Mouse (Mus musculus): ENCODE results near the gene Pklr. TPM values are rescaled to one million over a fixed set of nuclear protein-coding genes. Genes with fewer than 3 reads are reported as not detected.

Pklr gene
- total and polyA plus RNA-seq, 3 experiments, result 22.9 to 80.3 (median 36.9) TPM

DNA sequence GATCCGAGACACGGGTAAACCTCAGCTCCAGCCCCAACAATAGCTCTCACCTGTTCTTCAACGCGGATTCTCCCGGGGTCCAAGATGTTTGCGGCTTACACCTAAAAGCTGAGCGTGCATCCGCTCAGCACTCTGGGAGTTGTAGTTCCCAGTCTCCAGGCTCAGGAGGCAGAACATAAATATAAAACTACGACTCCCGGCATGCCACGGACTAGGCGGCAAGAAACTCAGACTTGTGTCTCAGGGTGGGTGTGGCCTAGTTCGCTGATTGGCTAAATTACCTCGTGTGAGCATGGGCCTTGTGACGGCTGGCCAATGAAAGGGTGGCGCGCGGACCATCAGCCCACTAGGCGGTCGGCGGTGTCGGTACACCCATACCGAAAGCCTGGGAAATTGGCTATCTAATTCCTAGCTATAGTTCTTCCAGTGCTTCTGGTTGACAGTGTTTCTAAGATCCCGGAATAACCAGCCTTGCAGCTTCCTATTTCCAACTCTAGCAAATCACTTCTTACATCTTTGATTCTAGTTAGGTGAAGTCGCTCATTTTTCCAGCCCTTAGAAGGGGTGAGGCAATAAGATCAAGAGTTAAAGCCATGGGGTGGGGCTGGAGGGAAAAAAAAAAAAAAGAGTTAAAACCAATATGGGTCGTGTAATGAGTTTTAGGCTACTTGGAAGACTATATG, 34.0 kb upstream of the Pklr start, which contains the start of gene Fdps:
Gene Fdps, minus strand, starts transcription at position 148 of the 683 bp plus-strand sequence.
- Histone ChIP-seq H3K36me3 (replicated peaks) (peaks cover 41% of the 10 kb centered on the region), H3K4me3 (ENCODE audit: low read depth, low read length) (peak within 1 kb of the TSS; percentile 87), H3K4me1 (ENCODE audit: insufficient read depth, low read depth, low read length) (peaks cover 65% of the 10 kb centered on the region), H3K9me3 (replicated peaks) (no peaks in the 10 kb centered on the region), H3K27me3 (ENCODE audit: insufficient read depth, low read length) (no peaks in the 10 kb centered on the region)
- no peak for TF ChIP-seq CTCF (IDR thresholded peaks at IDR 0.05; ENCODE audit: low read depth, low read length)
- peak; percentile 98 for ATAC-seq (ENCODE audit: extremely low read depth, insufficient number of reproducible peaks, low FRiP score, poor library complexity, severe bottlenecking)
- peak; percentile 93 for DNase-seq (ENCODE audit: low spot score)

DNA sequence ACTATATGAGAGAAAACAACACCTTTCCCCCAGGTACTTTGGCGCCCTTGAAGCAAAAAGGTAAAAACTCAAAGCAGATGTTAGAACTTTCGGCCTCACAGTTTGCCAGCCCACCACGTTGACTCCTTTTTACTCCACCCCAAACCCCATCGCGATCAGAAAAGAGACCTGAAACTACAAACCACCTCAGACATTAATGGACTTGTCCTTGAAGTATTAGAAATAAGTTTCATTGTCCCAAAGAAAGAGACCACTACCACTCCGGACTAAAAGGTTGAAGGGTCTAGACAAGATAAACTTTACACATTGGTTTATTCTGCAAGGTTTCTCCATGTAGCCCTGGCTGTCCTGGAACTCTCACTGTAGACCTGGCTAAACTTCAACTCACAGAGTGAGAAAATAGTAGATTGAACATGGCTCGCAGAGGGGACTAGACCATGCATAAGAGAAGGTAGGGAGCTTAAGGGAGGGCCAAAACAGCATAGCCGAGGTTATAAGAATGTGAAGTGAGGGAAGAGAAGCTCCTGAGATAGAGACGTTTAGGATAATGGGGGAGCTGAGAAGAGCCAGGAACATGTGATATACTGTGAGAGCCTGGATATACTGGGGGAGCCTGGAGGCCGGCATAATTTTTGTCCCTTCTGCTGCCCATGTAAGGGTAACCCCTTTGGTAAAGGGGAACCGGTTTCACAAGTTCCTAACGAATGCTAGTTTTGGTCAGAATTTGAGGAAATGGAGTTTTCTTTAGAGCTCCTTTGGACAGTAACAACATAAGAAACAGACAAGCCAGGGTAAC, 33.2 kb upstream of the Pklr start:
- Histone ChIP-seq H3K36me3 (replicated peaks) (peaks cover 33% of the 10 kb centered on the region), H3K4me3 (ENCODE audit: low read depth, low read length) (peak overlapping the region; percentile 87; the same call in 1 of the 2 replicates), H3K9me3 (replicated peaks) (no peaks in the 10 kb centered on the region), H3K4me1 (ENCODE audit: insufficient read depth, low read depth, low read length) (peaks cover 63% of the 10 kb centered on the region), H3K27me3 (ENCODE audit: insufficient read depth, low read length) (no peaks in the 10 kb centered on the region)
- DNase-seq (ENCODE audit: low spot score), result no peak
- ATAC-seq (ENCODE audit: extremely low read depth, insufficient number of reproducible peaks, low FRiP score, poor library complexity, severe bottlenecking), result no peak
- TF ChIP-seq GATA1 (IDR thresholded peaks at IDR 0.05; ENCODE audit: borderline replicate concordance, low read length), result no peak

DNA sequence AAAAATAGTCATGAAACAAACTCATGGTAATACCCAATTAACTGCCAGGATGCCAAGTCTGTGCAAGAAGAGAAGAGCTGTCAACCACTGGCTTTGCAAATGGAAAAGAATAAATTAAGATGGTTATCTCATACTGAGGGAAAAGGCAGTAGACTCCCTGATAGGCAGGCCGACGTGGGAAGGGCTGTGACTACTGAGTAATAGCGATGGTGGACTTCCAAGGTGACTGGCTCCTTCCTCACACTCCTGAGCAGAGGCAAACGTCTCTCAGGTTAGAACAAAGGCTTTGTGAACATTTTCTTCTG, 32.7 kb upstream of the Pklr start:
- no peaks in the 10 kb centered on the region for H3K9me3 ChIP-seq (replicated peaks)
- H3K36me3 ChIP-seq (replicated peaks), result peaks cover 28% of the 10 kb centered on the region
- DNase-seq (ENCODE audit: low spot score) (no peak), ATAC-seq (ENCODE audit: extremely low read depth, insufficient number of reproducible peaks, low FRiP score, poor library complexity, severe bottlenecking) (no peak)
- no peaks in the 10 kb centered on the region for H3K27me3 ChIP-seq (ENCODE audit: insufficient read depth, low read length)
- H3K4me1 ChIP-seq (ENCODE audit: insufficient read depth, low read depth, low read length), result peaks cover 60% of the 10 kb centered on the region
- H3K4me3 ChIP-seq (ENCODE audit: low read depth, low read length), result no peak overlapping the region
- TF ChIP-seq TAL1 (conservative IDR thresholded peaks at IDR 0.05; ENCODE audit: low read depth, low read length), result no peak
- TF ChIP-seq GATA1 (IDR thresholded peaks at IDR 0.05; ENCODE audit: borderline replicate concordance, low read length), result no peak
- TF ChIP-seq POLR2AphosphoS5 (IDR thresholded peaks at IDR 0.05; ENCODE audit: insufficient replicate concordance, low read depth, low read length), result no peak
- TF ChIP-seq GATA2 (IDR thresholded peaks at IDR 0.05; ENCODE audit: borderline replicate concordance, low read depth, low read length), result no peak
- no peak for TF ChIP-seq CTCF (IDR thresholded peaks at IDR 0.05; ENCODE audit: low read depth, low read length)

DNA sequence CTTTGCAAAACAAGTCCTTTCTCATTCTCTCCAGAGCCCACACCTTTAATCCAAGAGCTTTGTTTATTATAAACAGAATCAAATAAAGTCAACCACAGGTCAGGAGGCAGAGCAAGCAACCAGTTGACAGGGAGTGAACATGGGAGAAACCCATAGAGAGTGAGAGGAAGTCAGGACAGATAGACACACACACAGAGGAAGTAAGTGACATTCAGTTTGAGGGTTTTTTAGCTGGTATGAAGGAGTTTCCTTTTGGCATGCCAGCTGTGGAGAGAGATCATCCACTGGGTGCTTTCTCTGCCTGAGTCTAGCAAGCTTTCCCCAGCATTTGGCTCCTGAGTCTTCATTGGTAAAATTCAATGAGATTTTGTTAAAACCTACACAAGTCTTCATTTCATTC, 29.1 kb upstream of the Pklr start:
- Histone ChIP-seq H3K4me3 (ENCODE audit: low read depth, low read length) (no peak overlapping the region), H3K4me1 (ENCODE audit: insufficient read depth, low read depth, low read length) (peaks cover 38% of the 10 kb centered on the region), H3K9me3 (replicated peaks) (no peaks in the 10 kb centered on the region), H3K27me3 (ENCODE audit: insufficient read depth, low read length) (no peaks in the 10 kb centered on the region), H3K36me3 (replicated peaks) (no peaks in the 10 kb centered on the region)
- ATAC-seq (ENCODE audit: extremely low read depth, insufficient number of reproducible peaks, low FRiP score, poor library complexity, severe bottlenecking) (no peak), DNase-seq (ENCODE audit: low spot score) (no peak)
- TF ChIP-seq GATA1 (IDR thresholded peaks at IDR 0.05; ENCODE audit: borderline replicate concordance, low read length) (no peak), CTCF (IDR thresholded peaks at IDR 0.05; ENCODE audit: low read depth, low read length) (no peak), GATA2 (IDR thresholded peaks at IDR 0.05; ENCODE audit: borderline replicate concordance, low read depth, low read length) (no peak), TAL1 (conservative IDR thresholded peaks at IDR 0.05; ENCODE audit: low read depth, low read length) (no peak), POLR2AphosphoS5 (IDR thresholded peaks at IDR 0.05; ENCODE audit: insufficient replicate concordance, low read depth, low read length) (no peak)

DNA sequence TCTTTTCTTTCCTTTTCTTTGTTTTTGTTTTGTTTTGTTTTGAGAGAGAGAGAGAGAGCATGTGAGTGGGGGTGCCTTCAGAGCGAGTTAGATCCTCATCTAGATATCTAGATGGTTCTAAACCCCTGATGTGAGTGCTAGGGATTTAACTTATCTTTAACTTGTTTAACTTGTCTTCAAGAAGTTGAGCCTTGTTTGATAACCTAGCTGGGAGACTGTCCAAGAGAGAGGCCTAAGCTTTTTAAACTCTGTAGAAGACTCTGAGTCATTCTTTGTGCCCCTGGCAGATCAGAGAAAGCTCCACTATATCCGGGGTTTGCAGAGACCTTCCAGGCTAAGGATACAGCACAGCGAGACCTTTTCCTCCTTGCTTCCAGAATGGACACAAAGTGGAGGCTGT, 28.4 kb upstream of the Pklr start:
- peaks cover 32% of the 10 kb centered on the region for H3K4me1 ChIP-seq (ENCODE audit: insufficient read depth, low read depth, low read length)
- no peaks in the 10 kb centered on the region for H3K27me3 ChIP-seq (ENCODE audit: insufficient read depth, low read length)
- H3K9me3 ChIP-seq (replicated peaks), result no peaks in the 10 kb centered on the region
- DNase-seq (ENCODE audit: low spot score) (no peak), ATAC-seq (ENCODE audit: extremely low read depth, insufficient number of reproducible peaks, low FRiP score, poor library complexity, severe bottlenecking) (no peak)
- no peak for TF ChIP-seq GATA2 (IDR thresholded peaks at IDR 0.05; ENCODE audit: borderline replicate concordance, low read depth, low read length)
- no peak for TF ChIP-seq CTCF (IDR thresholded peaks at IDR 0.05; ENCODE audit: low read depth, low read length)
- no peak for TF ChIP-seq TAL1 (conservative IDR thresholded peaks at IDR 0.05; ENCODE audit: low read depth, low read length)
- TF ChIP-seq GATA1 (IDR thresholded peaks at IDR 0.05; ENCODE audit: borderline replicate concordance, low read length), result no peak
- no peak for TF ChIP-seq POLR2AphosphoS5 (IDR thresholded peaks at IDR 0.05; ENCODE audit: insufficient replicate concordance, low read depth, low read length)
- no peak overlapping the region for H3K4me3 ChIP-seq (ENCODE audit: low read depth, low read length)
- no peaks in the 10 kb centered on the region for H3K36me3 ChIP-seq (replicated peaks)

DNA sequence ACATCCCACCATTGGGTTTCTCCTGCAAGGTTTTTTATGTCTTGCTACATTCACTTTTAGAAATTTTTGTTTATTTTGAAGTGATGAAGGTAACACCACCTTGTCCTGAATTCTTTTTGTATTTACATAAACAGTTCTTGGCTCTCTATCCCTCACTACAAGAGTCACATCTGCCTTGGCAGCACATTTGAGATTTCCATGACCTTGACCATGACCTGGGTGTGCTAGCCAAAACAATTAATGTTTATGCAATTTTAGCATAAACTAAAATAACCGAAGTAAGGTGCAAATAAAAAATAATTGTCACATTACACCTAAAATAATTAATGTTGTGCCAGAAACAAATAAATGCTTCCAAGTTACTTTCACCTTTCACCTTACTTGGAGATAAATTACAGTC, 27.8 kb upstream of the Pklr start:
- peaks cover 26% of the 10 kb centered on the region for H3K4me1 ChIP-seq (ENCODE audit: insufficient read depth, low read depth, low read length)
- TF ChIP-seq TAL1 (conservative IDR thresholded peaks at IDR 0.05; ENCODE audit: low read depth, low read length), result no peak
- TF ChIP-seq GATA2 (IDR thresholded peaks at IDR 0.05; ENCODE audit: borderline replicate concordance, low read depth, low read length), result no peak
- no peak for TF ChIP-seq GATA1 (IDR thresholded peaks at IDR 0.05; ENCODE audit: borderline replicate concordance, low read length)
- no peak for TF ChIP-seq CTCF (IDR thresholded peaks at IDR 0.05; ENCODE audit: low read depth, low read length)
- TF ChIP-seq POLR2AphosphoS5 (IDR thresholded peaks at IDR 0.05; ENCODE audit: insufficient replicate concordance, low read depth, low read length), result no peak
- H3K9me3 ChIP-seq (replicated peaks), result no peaks in the 10 kb centered on the region
- no peak overlapping the region for H3K4me3 ChIP-seq (ENCODE audit: low read depth, low read length)
- H3K27me3 ChIP-seq (ENCODE audit: insufficient read depth, low read length), result no peaks in the 10 kb centered on the region
- H3K36me3 ChIP-seq (replicated peaks), result no peaks in the 10 kb centered on the region
- DNase-seq (ENCODE audit: low spot score) (no peak), ATAC-seq (ENCODE audit: extremely low read depth, insufficient number of reproducible peaks, low FRiP score, poor library complexity, severe bottlenecking) (no peak)
